Mouse (Mus musculus) CD4-positive naive resting alpha-beta T cell, adult 57 days (primary cell): ENCODE measurements around the gene Acot13. TPM values are rescaled to one million over a fixed set of nuclear protein-coding genes. Genes with fewer than 3 reads are reported as not detected.

Experiments used
- total RNA-seq: library from RNA; stranded (reverse); gene quantifications from one replicate; pipeline ENCODE4 v1.2.4, GENCODE M21; 2023

Gene Acot13
- total RNA-seq, result 20.6 TPM

GRCm38 (mm10) chr13:24831353-24832130 is at the start of gene Acot13, which contains the start of gene Tdp2:
Acot13 (minus strand) TSS chr13:24831540.
Tdp2 (plus strand) TSS chr13:24831679.

DNA sequence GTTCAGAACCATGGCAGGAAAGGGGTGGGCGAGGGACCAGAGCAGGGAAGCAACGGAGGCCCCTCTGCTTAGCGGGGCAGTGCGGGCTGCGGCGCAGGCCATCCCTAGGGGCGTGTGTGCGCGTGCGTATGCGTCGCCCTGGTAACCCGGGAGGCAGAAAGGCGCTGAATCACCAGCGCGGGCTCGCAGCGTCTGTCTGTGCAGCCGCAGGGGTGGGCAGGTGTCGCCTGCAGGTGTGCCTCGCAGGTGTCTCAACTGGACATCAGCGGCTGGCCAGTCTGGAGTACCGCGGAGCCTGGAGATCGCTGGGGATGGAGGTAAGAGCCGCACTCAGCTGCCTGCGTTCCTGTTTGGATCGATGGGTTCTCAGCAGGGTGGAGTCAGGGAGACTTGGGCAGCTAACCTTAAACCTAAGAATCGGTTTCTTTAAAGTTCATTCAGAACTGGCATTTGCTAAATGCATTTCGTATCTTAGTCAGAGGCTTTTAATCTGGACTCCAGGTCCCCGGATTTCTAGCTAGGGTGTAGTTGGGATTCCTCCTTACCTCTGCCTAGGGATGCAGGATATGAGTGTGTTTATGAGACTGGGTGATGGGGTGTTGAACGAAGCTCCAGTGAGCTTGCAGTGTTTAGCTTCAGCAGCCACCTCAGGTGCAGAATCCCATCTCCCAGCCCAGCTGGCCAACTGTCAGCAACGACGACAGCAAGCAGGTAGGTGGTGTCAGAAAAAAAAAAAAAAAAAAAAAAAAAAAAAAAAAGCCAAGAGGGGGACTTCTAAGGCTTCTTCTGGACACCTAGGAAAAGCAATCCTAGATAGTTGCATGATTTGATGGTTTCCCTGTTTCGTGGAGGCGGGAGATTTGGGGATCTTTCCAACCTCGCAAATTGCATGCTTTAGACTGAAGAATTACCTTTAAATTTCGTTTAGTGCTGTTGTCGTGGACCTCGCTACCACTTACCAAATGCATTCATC is 13.9 kb upstream of the Acot13 start, which contains the start of gene D130043K22Rik:
TSS of gene D130043K22Rik (plus strand) at position 153 of the 973 bp plus-strand sequence.

GRCm38 (mm10) chr13:24801308-24801921 is 29.9 kb downstream of the Acot13 start, which contains the start of gene BC005537:
BC005537 (plus strand) TSS chr13:24801657.

Other genes starting within 250 kb of the Acot13 start
- gene Ripor2, start 249.4 kb downstream of the Acot13 start, total RNA-seq, result 734 TPM
- gene Armh2, start 90.3 kb downstream of the Acot13 start, total RNA-seq, result 2.6 TPM
- 4.8 TPM for gene Gmnn, start 69.6 kb downstream of the Acot13 start, total RNA-seq
- 179 TPM for gene BC005537, start 29.9 kb downstream of the Acot13 start, total RNA-seq
- 85.5 TPM for gene Tdp2, start 139 bp upstream of the Acot13 start, total RNA-seq
- not detected for gene D130043K22Rik, start 13.6 kb upstream of the Acot13 start, total RNA-seq
- gene Aldh5a1, start 106.1 kb upstream of the Acot13 start, total RNA-seq, result 1.6 TPM
- not detected for gene Gpld1, start 111.6 kb upstream of the Acot13 start, total RNA-seq
- gene Mrs2, start 188.8 kb upstream of the Acot13 start, total RNA-seq, result 44.9 TPM
- 0.24 TPM for gene Dcdc2a, start 224.5 kb upstream of the Acot13 start, total RNA-seq